Mouse (Mus musculus) layer of hippocampus, postnatal 14 days (tissue): ENCODE data around the gene Abtb2. TPM values are rescaled to one million over a fixed set of nuclear protein-coding genes. Genes with fewer than 3 reads are reported as not detected.

Experiments used
- DNase-seq, 2 experiments: peaks; one replicate each; pipeline ENCODE4 v3.0.0; 2021 to 2022; ENCODE audit warnings: low spot score in 2 of 2, mixed read lengths in 1 of 2
- total RNA-seq, 2 experiments: library from RNA; stranded (reverse); gene quantifications; 2 replicates each; pipeline ENCODE4 v1.2.3; 2021

The Abtb2 gene
- total RNA-seq, 2 experiments from 2014 or later = 16.3 to 18.5 TPM

DNA sequence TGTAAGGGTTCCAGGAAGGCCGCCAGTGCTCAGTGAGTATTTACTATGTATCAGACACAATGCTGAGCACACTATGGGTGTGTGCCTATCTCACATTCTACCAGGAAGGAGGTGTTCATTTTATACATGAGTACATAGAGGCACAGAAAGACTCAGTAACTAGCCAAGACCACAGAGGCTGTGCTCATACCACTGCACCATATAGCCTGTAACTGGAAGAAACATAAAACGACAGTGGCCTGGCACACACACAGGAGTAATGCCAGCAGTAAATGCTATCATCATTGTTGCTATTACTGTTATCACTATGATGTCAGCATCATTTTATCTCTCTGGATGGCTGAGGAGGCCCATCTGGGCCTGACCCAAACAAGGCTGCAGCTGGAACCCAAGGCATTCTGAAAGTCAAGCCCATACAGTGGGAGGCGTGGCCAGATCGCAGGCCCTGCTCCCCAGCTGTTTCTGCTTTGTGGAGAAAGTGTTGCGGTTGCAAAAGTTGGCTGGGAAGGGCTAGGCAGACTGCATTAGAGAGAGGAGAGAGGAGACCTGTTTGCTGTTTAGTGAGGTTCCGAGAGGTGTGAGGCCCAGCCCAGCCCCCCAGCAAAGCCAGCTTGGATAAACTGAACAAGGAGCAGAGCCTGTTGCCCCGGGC, 118.9 kb downstream of the Abtb2 start:
- DNase-seq = no peak

GRCm38 (mm10) chr2:103685581-103685980, 119.5 kb downstream of the Abtb2 start:
- no peak for DNase-seq

DNA sequence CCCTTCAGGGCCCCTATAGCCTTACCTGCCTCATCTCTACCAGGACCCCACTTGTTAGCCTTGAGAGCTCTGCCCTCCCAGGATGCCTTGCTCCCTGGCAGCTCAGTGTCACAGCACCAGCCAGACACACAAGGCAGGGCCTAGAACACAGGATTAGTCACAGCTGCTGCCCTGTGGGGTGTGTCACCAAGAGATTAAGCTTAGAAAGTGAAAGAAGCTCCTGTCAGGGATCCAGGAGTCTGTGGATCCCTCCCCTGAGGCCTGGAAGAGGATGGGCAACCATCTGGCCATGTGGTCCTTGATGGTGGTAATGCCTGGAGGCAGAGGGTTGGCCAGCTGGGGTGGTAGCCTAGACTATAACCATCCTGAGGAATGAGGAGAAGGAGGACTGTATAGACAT, 121.0 kb downstream of the Abtb2 start:
- DNase-seq = no peak

DNA sequence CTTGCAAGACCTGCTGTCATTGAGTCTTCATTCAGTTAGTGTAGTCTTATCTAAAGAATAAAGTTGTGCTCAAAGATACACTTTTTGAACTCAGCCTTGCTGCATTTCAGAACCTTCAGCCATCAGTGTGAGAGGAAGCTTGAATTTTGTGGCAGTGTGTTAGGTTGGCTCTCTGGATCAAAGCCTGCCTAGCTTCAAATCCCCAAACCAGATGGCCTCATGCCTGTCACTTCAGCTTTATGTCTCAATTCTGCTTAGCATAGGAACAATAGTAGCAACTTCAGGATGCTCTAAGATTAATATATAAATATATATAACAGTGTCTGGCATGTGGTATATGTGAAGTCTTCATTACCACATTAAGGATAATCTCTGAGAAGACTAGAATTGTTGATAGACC, 121.8 kb downstream of the Abtb2 start:
- no peak for DNase-seq

DNA sequence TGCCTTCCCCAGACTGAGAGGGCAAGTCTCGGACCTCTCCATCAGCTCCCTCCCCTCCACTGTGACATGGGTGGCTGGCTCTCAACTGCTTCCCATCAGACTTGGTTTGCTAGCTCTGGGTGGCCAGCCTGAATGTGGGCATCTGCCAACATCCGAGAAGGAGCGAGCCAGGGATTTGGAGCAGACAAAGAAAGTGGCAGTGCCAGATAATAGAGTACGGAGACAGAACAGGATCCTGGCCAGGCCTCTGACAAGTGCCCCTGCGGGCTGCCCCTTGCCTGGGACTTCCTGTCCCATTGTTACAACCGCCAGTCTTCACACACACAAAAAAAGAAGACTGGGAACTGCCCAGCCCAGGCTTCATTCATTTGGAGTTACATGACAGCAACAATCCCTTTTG, 124.3 kb downstream of the Abtb2 start:
- DNase-seq = peak in 1 of 2 experiments; percentile 67

DNA sequence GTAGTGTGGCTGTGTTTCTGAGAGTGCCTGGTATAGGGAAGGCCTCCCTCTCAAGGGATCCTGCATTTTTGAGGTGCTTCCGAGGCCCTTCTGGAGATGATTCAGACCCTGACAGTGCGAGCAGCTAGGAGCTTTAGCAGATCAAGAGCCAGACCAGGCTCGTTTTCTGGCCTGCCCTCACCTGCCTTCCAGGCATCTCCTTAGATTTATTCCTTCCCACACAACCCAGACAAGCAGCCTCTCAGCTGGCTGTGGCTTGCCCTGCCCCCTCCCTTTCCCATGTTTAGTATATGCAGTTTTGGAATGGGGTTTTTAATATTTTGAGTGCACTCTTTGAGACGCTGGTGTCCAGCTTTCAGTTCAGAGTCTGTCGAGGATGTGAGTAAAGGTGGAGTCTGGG, 124.7 kb downstream of the Abtb2 start:
- DNase-seq = no peak

DNA sequence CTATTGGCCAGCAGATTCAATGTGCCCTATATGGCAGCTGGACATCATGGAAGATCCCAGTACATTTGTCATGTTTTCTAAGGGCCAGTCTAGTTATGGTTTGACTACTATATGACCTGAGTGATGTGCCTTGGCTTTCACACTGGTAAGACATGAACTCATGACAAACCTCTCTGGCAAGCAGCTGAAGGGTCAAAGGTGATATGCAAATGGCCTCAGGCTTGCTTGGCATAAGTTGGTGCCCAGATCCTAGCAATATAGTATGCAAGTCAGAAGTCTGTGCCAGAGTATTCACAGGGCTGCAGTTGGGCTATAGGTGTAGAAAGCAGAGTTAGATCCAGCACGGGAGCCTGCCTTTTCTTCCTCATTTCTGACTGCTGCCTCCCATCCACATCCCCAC, 125.2 kb downstream of the Abtb2 start:
- DNase-seq = no peak

DNA sequence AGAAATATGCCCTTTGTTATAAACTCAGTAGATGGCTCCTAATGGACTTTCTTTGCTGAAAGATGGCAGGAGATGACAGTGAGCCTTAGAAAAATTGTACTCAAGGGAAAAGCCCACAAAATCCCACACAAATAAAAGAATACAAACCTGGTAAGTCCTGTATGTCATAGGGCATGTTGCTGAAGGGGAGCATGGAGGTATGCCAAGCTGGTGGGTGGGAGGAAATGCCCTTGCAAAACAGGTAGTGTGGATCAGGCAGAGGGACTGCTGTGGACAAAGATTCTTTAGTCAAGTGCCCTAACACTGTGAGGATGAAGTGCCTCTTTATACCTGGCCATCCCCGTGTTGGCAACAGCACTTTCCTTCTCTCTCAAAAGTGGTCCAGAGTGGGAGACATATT, 126.7 kb downstream of the Abtb2 start:
- no peak for DNase-seq

DNA sequence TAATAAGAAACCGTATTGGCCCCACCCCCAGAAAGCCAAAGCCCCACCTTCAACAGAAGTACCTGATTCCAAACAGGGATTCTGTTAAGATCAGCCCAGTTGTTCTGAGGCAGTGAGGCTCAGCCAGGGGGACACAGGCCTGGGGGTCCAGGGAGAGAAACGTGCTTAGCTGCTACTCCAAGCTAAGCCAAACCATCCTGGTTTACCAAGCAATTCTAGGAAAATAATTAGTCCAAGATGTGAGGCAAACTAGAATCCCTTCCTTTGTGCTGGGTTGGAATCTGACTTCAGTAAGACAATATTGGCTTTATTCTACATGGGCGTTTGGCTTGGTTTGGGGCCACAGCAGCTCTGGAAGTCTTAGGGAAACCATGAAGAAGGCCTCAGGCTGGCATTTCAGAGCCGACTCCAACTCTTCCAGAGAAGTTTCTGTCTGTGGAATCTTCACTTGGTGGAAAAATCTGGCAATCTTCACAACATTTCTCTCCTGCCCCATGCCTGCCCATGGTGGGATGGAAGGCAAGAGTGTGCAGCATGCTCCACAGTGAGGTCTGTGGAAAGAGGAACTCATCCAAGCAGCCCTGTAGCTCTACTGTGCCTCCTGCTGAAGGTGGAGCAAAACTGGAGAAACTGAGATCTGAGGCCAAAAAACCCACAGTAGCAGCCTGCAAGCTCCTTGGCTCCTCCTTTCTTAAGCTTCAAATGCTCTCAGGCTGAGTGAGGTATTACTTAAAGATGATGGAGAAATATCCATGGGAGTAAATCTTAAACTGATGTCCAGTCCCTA, 128.9 kb downstream of the Abtb2 start:
- DNase-seq = no peak

GRCm38 (mm10) chr2:103696177-103696576, 130.1 kb downstream of the Abtb2 start:
- DNase-seq = no peak

- DNase-seq = no peak
These were observed 134.4 kb downstream of the Abtb2 start for GRCm38 (mm10) chr2:103700514-103700913.

DNA sequence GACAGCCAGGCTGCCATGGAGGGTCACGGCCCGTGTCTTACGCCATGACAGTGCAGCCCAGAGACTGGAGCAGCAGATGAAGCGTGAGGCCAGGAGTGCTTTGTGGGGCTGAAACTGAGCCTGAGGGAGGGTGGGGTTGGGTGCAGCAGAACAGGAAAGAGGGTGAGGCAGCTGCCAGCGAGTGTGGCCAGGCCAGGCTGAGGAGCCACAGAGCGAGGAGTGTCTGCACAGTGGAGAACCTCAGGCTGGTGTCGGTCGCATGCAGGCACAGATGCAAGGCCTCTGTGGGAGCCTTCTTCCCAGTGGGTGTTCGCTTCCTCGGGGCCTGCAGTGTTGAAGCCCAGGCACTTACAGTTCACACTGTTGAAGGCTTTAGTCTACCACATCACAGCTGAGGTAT, 137.2 kb downstream of the Abtb2 start:
- no peak for DNase-seq

- DNase-seq = no peak
These were observed 137.8 kb downstream of the Abtb2 start for GRCm38 (mm10) chr2:103703865-103704264.

DNA sequence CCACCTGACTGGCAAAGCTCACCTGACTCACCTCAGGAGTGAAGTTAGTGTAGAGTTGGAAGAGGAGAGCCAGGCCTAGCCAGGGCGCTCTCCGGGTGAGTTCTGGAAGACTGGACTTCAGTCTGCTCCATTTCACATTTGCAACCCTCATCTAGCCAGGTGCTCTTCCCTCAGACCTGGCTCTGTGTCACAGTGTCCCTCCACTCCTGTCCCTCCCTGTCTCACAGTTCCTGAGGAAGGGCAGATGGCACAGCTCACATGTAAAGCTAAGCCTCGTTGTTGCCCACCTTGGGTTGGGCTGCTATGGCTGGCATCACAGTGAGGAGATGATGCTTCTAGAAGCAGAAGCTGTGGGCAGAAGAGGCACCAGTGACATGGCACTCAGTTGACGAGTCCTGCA, 139.7 kb downstream of the Abtb2 start:
- no peak for DNase-seq

DNA sequence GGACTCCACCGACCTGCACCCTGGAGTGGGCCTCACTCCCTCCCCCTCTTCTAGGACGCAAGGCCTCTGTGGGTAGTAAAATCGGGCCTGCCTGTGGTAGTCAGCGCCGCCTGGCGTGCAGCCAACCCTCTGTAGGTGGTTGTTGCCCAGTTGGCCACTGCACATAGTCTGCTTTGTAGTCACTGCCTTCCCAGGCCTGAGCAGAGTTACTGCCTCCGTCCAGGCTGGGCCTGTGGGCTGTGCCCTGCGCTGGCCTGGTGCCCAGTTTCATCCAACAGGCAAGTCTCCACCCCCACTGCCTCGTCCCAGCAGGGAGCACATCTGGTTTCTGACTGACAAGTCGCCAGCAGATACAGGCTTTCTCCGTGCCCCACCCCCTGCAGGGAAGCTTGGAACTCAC, 140.1 kb downstream of the Abtb2 start:
- DNase-seq = peak; percentile 60 to 66

DNA sequence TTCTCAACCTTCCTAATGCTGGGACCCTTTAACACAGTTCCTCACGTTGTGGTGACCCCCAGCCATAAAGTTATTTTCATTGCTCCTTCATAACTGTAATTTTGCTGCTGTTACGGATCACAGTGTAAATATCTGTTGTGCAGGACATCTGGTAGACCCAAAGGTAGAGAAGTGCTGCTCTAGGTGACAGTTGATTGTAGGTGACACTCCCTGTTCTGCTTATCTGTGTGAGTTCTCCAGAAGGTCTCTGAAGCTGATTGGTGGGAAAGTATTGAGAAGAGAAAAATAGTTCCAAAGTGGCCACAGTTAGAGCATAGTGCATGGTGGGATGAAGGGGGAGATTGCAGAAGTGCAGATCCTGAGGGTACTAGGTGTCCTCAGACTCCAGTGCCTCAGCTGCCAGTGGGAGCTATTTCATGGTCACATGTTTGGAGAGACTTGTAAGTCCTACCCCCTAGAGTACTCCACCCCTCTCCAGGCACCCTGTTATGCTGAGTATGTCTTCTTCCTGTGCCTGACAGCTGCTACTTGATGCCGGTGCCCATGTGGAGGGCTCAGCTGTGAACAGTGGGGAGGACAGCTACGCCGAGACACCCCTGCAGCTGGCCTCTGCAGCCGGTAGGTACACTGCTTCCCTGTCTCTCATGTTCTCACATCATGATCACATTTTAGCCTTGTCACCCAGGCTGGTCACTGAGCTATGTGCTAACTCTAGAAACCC, 141.1 kb downstream of the Abtb2 start:
- DNase-seq = no peak

- no peak for DNase-seq
These were observed 144.7 kb downstream of the Abtb2 start for GRCm38 (mm10) chr2:103710849-103711248.

DNA sequence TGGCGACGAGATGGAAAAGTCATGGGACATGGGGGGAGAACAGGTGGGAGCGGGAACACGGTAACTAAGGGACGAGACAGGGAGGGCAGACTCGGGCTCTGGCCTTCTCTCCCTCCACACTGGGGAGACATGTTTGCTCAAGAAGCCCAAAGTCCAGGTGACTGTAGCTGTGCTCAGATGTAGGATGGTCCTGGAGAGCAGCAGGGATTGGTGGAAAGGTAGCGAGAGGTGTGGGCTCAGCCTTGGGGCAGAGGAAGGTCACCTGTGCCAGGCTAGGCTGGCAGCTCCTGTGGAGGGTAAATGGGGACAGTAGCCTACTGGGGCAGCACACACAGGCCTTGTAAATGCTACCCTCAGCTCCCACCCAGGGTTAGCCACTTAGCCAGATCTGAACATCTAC, 147.7 kb downstream of the Abtb2 start:
- DNase-seq = no peak

DNA sequence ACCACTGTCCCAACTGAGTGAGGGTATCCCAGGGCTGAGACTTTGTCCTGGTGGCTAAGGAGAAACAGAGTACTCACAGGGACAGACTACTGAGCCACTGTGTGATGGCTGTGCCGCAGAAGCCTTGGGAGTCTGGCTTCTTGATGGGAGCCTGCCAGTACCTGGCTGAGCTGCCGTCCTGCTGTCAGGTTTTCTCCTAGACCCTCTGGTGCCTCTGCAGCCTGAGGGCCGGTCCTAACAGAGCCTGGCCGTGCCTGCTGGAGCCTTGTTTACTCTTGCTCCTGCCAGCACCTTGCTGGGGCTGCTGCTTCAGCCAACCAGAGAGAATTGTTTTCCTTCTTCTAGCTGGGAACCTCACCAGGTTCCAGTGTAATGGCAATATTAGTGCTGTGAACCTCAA, 148.3 kb downstream of the Abtb2 start:
- DNase-seq = no peak

DNA sequence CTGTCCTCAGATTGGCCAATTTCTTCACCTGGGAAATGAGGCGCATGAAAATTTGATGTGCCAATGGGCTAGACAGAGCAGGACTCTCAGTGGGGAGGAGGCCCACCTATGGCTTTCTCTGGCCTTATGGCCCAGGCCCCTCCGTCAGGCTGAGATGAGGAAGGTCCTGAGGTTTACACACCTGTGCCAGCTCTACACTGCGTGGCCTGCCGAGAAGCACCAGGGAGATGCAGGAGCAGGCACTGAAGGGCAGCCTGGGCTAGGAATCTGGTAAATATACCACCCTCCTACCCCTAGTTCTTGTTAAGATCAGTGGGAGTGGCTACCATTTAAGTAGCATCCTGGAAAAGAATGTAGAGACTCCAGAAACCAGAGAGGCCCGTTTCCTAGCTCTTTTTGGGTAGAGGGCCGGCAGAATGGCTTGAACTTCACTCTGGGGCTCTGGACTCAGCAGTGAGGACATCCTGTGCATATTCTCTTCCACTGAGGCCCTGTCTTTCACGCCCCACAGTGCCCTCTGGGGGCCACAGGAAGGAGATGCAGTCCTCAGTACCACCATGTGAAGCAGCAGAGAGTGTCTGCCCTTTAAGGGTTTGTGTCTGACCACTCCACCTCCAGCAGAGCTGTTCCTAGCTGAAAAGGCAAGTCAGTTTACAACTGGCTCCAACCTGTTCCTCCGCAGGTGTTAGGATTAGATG, 152.6 kb downstream of the Abtb2 start:
- peak; percentile 71 to 78 for DNase-seq

DNA sequence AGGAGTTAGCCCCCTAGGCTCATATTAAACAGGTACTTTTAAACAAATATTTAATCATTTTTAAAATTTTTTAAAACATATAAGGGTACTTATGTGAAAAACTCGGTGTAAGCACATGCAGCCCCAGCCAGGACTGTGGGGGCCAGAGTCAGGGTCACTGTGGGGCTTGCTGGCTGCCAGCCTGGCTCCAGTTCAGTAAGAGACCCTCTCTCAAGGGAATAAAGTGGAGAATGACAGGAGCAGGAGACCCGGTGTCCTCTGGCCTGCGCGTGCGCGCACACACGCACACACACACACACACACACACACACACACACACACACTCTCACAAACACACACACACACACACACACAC, 153.2 kb downstream of the Abtb2 start:
- no peak for DNase-seq

DNA sequence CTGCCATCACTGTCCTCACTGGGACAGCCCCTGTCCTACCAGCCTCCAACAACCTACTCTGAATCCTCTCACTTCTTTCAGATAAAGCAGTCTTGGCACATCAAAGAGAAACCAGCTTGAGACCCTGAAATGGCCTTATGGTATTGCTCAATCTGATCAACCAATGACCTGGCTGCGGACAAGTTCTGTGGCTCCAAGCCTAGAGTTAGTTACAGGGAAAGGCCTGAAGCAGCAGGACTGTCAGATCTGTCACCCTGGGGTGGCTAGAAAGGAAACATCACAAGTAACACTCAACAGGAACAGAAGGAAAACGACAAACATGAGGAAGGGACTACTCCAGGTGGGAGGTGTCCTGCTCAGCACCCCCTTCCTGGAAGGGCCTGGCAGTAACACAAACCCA, 158.4 kb downstream of the Abtb2 start:
- no peak for DNase-seq
